Mouse (Mus musculus) heart, adult 2 months (tissue): ENCODE data around the gene Abcb11.

Source experiments
- CTCF ChIP-seq: fragments of 200-600 bp; IDR thresholded peaks from 2 replicates; pipeline ENCODE4 v1.8.1; 2022; ENCODE audit warnings: antibody characterized with exemption, mild to moderate bottlenecking, moderate library complexity
- EP300 ChIP-seq: fragments of 200-500 bp; IDR thresholded peaks from 2 replicates; pipeline ENCODE4 v1.6.1; 2011; ENCODE audit warnings: low read depth, low read length, control low read depth; ENCODE audit not compliant: insufficient read depth
- POLR2A ChIP-seq: fragments of 200-500 bp; IDR thresholded peaks from 2 replicates; pipeline ENCODE4 v1.6.1; 2011; ENCODE audit warnings: mild to moderate bottlenecking, low read depth, low read length, control low read depth; ENCODE audit not compliant: insufficient read depth

GRCm38 (mm10) chr2:69376780-69377179 lies 34.4 kb upstream of the Abcb11 start:
- TF ChIP-seq CTCF (no peak), EP300 (no peak), POLR2A (no peak)
